Mouse (Mus musculus) hindbrain, embryonic 11.5 days (tissue): ENCODE results near the gene Gm28551. TPM values are rescaled to one million over a fixed set of nuclear protein-coding genes. Genes with fewer than 3 reads are reported as not detected.
"Not testable (repeated sequence)": the region's sequence is repeated elsewhere in the genome, so short reads cannot be mapped to it uniquely, and the experiment has no call there.

Experiments
- ATAC-seq: fragments of 200-750 bp; cut with Nextera tagmentation; 2 replicates; pipeline ENCODE4 v1.8.0; 2017; ENCODE audit warnings: mild to moderate bottlenecking, moderate TSS enrichment, moderate library complexity; ENCODE audit not compliant: low FRiP score
- DNase-seq: peaks from one replicate; pipeline ENCODE4 v3.0.0-alpha.2; 2015; ENCODE audit warnings: low spot score
- H3K27ac ChIP-seq: fragments of 300-500 bp; sonication (generic); 2 replicates; pipeline ENCODE4 v1.5.1; 2014; ENCODE audit warnings: mild to moderate bottlenecking, low read depth, low read length
- H3K27me3 ChIP-seq: fragments of 300-500 bp; sonication (generic); 2 replicates; pipeline ENCODE4 v1.6.1; 2014; ENCODE audit warnings: mild to moderate bottlenecking, low read length, moderate library complexity, mixed read lengths; ENCODE audit not compliant: control insufficient read depth, insufficient read depth
- H3K36me3 ChIP-seq: fragments of 300-500 bp; sonication (generic); 2 replicates; pipeline ENCODE4 v1.6.1; 2014; ENCODE audit warnings: mild to moderate bottlenecking, low read length, moderate library complexity, mixed read lengths; ENCODE audit not compliant: control insufficient read depth, insufficient read depth
- H3K4me1 ChIP-seq: fragments of 300-500 bp; sonication (generic); replicated peaks from 2 replicates; pipeline ENCODE4 v1.6.1; 2014; ENCODE audit warnings: low read length, mixed read lengths; ENCODE audit not compliant: control insufficient read depth, insufficient read depth
- H3K4me2 ChIP-seq: fragments of 300-500 bp; sonication (generic); replicated peaks from 2 replicates; pipeline ENCODE4 v1.6.1; 2014; ENCODE audit warnings: mild to moderate bottlenecking, low read depth, low read length
- H3K4me3 ChIP-seq: fragments of 300-500 bp; sonication (generic); 2 replicates; pipeline ENCODE4 v1.5.1; 2014; ENCODE audit warnings: low read depth, low read length
- H3K9ac ChIP-seq: fragments of 300-500 bp; sonication (generic); 2 replicates; pipeline ENCODE4 v1.6.1; 2014; ENCODE audit warnings: low read depth, low read length
- H3K9me3 ChIP-seq: fragments of 300-500 bp; sonication (generic); 2 replicates; pipeline ENCODE4 v1.6.1; 2016; ENCODE audit warnings: low read length; ENCODE audit not compliant: control insufficient read depth
- WGBS: fragments of 180-500 bp; shearing (Covaris S2); extraction: QIAGEN DNeasy Blood & Tissue Kit; methylation state at CpG from one replicate; pipeline ENCODE4 v1.1.7; 2014; 5-methylcytosine and 5-hydroxymethylcytosine counted together
- polyA plus RNA-seq: library from polyadenylated mRNA; unstranded; fragments of >200 nt; fragmentation: Nextera tagmentation; extraction: Ambion mirVana; gene quantifications from 2 replicates; pipeline ENCODE4 v1.2.1, GENCODE M21; 2014

Gene Gm28551
- 0.91 and 1.0 TPM in 2 replicates for polyA plus RNA-seq

DNA sequence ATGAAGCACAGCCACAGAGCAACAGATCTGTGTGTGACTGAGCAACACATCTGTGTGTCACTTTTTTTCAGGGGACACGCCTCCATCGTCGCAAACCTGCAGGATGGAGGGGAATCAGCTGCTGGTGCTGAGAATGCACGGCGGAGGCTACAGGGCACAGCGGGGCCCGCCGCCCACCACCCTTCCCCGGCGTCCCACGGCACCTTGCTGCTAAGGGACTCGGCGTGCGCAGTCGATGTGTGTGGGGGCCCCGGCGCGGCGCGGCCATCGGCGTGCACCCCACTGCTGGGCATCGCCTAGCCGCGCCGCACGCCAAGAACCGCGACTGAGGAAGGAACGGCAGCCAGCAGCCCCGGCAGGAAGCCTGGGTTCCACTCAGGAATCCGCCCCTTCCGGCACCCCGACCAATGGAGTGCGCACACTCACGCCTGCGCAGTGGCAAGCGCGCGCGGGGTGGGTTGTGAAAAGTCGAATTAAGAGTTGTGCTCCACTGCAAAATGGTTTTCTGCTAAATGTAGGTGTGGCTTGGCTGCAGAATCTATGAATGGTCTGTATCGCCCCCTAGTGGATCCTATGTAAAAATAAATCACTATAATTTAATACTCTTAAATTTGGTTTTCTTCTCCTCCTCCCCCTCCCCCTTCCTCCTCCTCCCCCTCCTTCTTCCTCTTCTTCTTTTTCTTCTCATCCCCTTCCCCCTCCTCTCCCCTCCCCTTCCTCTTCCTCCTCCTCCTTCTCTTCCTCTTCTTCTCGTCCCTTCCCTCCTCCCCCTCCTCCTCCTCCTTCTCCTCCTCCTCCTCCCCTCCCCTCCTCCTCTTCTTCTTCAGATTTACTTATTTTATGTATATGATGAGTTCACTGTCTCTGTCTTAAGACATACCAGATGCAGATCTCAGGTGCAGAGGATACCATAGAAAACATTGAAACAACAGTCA is at the start of gene Gm28551, which contains the start of the genes Asdurf and Asnsd1:
TSS of gene Gm28551 (minus strand) at position 341 of the 935 bp plus-strand sequence.
TSS of gene Asdurf (minus strand) at position 293 of the 935 bp plus-strand sequence.
TSS of gene Asnsd1 (minus strand) at position 426 of the 935 bp plus-strand sequence.
- under 1% methylated on average over 43 of the region's 44 CpGs for WGBS

DNA sequence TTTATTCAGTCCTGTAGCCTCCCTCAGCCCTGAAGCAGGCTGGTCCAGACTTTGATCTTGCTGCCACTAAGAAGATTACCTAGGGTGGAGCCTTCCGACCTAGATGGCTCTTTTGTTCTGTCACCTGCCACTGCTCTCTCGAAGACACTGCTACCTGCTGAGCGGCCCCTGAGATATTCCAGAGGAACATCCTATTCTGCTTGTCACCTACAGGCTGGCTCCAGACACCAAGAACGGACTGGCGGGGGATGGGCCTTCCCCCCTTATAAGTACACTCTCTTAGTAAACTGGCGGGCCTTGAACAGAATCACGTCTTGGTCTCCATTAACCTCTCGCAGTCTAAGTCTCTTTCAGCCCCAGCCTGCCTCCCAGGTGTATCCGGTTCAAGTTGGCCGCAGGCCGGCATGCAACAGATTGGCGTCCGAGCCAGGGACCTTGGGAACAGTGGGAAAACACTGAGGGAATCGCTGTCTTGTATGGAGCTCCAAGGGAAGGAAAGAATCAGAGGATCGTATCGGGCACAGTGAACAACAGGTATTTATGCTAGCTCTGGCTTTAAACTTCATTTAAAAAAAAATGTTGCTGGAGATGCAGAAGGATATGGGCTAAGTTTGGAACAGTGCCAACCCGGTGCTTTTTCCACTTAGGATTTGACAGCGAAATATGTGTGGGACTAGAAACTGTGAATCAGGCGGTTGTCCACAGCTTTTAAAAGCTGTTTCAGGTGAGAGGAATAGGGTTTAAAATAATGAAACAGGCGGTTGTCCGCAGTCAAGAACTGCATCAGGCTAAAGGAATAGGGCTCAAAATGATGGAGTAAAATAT is 41.7 kb upstream of the Gm28551 start:
- not testable (repeated sequence) for H3K4me1 ChIP-seq, ATAC-seq, DNase-seq, H3K9me3 ChIP-seq, H3K4me3 ChIP-seq, H3K27ac ChIP-seq, H3K9ac ChIP-seq, H3K27me3 ChIP-seq, H3K36me3 ChIP-seq, H3K4me2 ChIP-seq
- 38% methylated on average over 21 of the region's 21 CpGs for WGBS

More for the DNA sequence above, at the start of gene Gm28551, which contains the start of the genes Asdurf and Asnsd1:
- peak within 1 kb of the TSS; percentile 81 for H3K4me3 ChIP-seq
- peak within 1 kb of the TSS; percentile 85 for H3K27ac ChIP-seq
- H3K4me2 ChIP-seq: peak within 1 kb of the TSS; percentile 50
- peak within 1 kb of the TSS; percentile 96 for H3K9ac ChIP-seq
- no peaks in the 10 kb centered on the region for H3K27me3 ChIP-seq
- no peaks in the 10 kb centered on the region for H3K9me3 ChIP-seq
- H3K4me1 ChIP-seq: no peaks in the 10 kb centered on the region
- ATAC-seq: peak; percentile 100
- peak; percentile 97 for DNase-seq
- peaks cover 5% of the 10 kb centered on the region; the same call in 1 of the 2 replicates for H3K36me3 ChIP-seq

DNA sequence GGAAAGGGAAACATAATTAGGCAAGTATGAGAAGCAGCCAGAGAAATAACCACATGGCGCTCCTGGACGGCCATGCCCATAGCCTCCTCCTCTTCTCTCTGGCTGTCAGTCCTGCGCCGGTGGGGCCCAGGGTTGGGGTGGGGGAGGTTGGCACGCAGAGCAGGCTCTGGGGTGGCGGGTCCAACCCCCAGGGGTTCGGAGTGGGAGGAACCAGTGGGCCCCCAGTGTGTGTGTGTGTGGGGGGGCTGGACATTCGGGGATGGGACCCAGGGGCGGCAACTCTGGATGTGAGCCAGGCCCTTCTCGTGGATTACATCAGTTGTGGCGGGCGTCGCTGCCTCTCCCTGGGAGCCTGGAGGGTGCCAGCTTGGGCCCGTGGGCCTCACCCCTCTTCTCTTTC is 36.3 kb upstream of the Gm28551 start:
- Histone ChIP-seq H3K36me3 (no peaks in the 10 kb centered on the region), H3K9ac (no peak overlapping the region), H3K4me2 (no peak overlapping the region), H3K4me3 (no peak overlapping the region), H3K27me3 (no peaks in the 10 kb centered on the region), H3K9me3 (no peaks in the 10 kb centered on the region), H3K27ac (no peak overlapping the region), H3K4me1 (no peaks in the 10 kb centered on the region)
- WGBS: 89% methylated on average over 13 of the region's 14 CpGs
- DNase-seq: no peak
- ATAC-seq: peak; percentile 47; the same call in 1 of the 2 replicates

DNA sequence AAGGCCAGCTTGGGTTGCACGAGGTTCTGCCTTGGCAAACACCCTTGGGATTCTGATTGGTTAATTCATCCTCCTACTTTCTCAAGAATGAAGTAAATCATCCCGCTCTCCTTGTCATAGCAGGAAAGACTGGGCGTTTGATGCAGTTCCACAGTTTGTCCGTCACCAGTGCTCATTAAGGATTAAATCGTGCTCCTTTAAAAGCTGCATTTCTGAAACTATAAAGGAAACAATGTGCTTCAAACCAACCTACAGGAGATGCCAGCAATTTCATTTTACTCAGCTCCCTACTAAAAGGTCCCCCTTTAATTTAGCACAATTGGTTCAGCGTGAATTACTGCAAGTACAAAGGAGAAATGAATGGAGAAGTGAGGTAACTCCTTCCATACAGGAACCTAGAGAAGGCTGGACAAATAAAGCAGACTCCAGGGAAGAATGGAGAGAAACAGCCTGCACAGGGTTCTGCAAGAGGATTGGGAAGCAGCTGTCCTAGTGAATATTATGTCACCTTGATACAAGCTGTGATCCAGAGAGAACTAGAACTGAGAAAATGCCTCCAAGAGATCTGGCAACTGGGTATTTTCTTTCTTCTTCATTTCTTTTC is 31.7 kb upstream of the Gm28551 start:
- H3K27ac ChIP-seq: no peak overlapping the region
- no peaks in the 10 kb centered on the region for H3K9me3 ChIP-seq
- no peaks in the 10 kb centered on the region for H3K4me1 ChIP-seq
- no peaks in the 10 kb centered on the region for H3K27me3 ChIP-seq
- H3K4me2 ChIP-seq: no peak overlapping the region
- no peak for ATAC-seq
- WGBS: 88% methylated on average over 6 of the region's 6 CpGs
- no peaks in the 10 kb centered on the region for H3K36me3 ChIP-seq
- no peak for DNase-seq
- no peak overlapping the region for H3K9ac ChIP-seq
- no peak overlapping the region for H3K4me3 ChIP-seq

DNA sequence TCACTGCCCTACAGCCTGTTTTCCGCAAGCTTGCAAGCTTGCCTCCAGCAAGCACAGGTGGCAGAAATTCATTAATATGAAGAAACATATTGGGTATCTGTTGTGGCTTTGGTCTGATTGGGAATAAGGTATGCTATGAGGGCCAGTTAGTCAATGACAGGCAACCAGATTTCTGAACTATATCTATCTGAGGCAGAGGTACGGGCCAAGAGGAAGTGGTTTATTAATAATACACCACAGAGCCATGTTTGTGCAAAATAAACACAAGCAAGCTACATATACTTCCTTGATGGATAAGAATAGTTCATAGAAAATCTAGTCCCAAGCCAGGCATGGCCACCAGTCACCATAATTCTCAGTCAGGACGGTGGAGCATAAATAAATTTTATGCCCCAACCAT is 25.3 kb upstream of the Gm28551 start:
- Histone ChIP-seq H3K27ac (no peak overlapping the region), H3K9ac (no peak overlapping the region), H3K27me3 (no peaks in the 10 kb centered on the region), H3K4me1 (no peaks in the 10 kb centered on the region), H3K36me3 (no peaks in the 10 kb centered on the region), H3K4me3 (no peak overlapping the region), H3K9me3 (no peaks in the 10 kb centered on the region), H3K4me2 (no peak overlapping the region)
- no peak for DNase-seq
- ATAC-seq: no peak
- 74% methylated on average over 3 of the region's 3 CpGs for WGBS

DNA sequence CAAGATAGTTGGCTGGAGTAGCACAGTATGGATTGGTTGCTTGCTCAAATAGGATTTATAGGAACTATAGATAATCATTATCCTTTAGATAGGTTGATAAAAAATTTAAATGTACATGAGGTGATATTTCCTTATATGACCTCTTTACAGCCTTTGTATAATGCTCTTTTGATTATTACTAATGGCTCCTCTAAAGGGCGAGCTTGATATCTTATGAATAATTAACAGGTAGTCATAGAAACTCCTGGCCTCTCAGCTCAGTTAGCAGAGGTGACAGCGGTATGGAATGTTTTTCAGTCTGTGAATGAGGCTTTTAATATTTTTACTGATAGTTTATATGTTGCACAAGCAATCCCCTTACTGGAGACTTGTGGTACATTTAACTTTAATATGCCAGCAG is 23.5 kb upstream of the Gm28551 start:
- 84% methylated on average over 2 of the region's 2 CpGs for WGBS
- not testable (repeated sequence) for H3K27me3 ChIP-seq, H3K36me3 ChIP-seq, H3K4me2 ChIP-seq, H3K9me3 ChIP-seq, H3K4me1 ChIP-seq, DNase-seq, ATAC-seq, H3K4me3 ChIP-seq, H3K27ac ChIP-seq, H3K9ac ChIP-seq

DNA sequence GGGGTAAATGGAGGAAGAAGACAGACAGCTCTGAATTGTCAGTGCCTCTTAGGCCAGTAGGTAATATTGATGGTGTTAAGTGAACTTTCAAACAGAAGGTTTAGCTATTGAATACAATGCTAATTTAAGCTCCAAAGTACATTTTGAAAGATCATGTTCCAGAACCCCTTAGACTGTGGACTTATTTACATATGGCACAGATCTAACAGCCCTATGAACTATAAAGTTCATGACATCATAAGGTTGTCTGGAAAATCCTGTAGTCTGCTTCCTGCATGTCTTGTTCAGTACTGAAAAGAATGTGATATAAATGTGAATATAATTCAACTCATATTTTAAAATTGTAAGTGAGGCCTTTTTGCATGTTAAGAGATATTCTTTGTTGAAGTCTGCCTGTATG is 6.5 kb upstream of the Gm28551 start:
- H3K9me3 ChIP-seq: no peaks in the 10 kb centered on the region
- H3K27me3 ChIP-seq: no peaks in the 10 kb centered on the region
- H3K4me2 ChIP-seq: no peak overlapping the region
- no peak overlapping the region for H3K4me3 ChIP-seq
- DNase-seq (no peak), ATAC-seq (no peak)
- H3K4me1 ChIP-seq: no peaks in the 10 kb centered on the region
- no peak overlapping the region for H3K9ac ChIP-seq
- H3K27ac ChIP-seq: no peak overlapping the region
- no peaks in the 10 kb centered on the region for H3K36me3 ChIP-seq

DNA sequence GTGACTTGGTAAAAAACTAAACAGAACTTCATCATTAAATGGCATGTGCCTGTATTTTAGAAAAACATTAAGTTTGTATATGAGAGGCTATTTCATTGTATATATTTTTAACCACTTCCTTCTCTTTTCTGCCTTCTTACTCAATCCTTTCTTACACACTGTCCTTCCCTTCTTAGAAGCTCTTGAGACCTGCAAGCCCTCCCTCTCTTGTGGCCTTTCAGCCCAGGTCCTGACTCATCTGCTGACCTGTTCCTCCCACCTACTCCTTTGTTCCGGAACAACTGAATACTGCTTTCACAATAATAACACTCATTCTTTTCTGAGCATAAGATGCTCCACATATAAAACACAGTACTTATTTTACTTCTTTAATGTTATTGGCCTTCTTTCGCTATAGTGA is 11.4 kb downstream of the Gm28551 start:
- DNase-seq (no peak), ATAC-seq (no peak)
- Histone ChIP-seq H3K9me3 (no peaks in the 10 kb centered on the region), H3K4me1 (no peaks in the 10 kb centered on the region), H3K36me3 (peaks cover 10% of the 10 kb centered on the region; the same call in 1 of the 2 replicates), H3K4me2 (no peak overlapping the region), H3K4me3 (no peak overlapping the region), H3K27ac (no peak overlapping the region), H3K27me3 (no peaks in the 10 kb centered on the region), H3K9ac (no peak overlapping the region)
- WGBS: 97% methylated on average over 2 of the region's 2 CpGs
